Mouse (Mus musculus) midbrain, embryonic 13.5 days (tissue): ENCODE results near the gene Eef2kmt. TPM values are rescaled to one million over a fixed set of nuclear protein-coding genes. Genes with fewer than 3 reads are reported as not detected.

Experiments
- ATAC-seq: fragments of 200-750 bp; cut with Nextera tagmentation; 2 replicates; pipeline ENCODE4 v1.8.0; 2017; ENCODE audit warnings: mild to moderate bottlenecking, moderate TSS enrichment, moderate library complexity
- H3K27ac ChIP-seq: fragments of 300-500 bp; sonication (generic); 2 replicates; pipeline ENCODE4 v1.5.1; 2015; ENCODE audit warnings: inconsistent platforms, mild to moderate bottlenecking, moderate library complexity
- H3K27me3 ChIP-seq: fragments of 300-500 bp; sonication (generic); 2 replicates; pipeline ENCODE4 v1.6.1; 2015; ENCODE audit warnings: mild to moderate bottlenecking, inconsistent platforms
- H3K36me3 ChIP-seq: fragments of 300-500 bp; sonication (generic); 2 replicates; pipeline ENCODE4 v1.6.1; 2015; ENCODE audit warnings: mild to moderate bottlenecking, inconsistent platforms
- H3K4me1 ChIP-seq: fragments of 300-500 bp; sonication (generic); replicated peaks from 2 replicates; pipeline ENCODE4 v1.6.1; 2015; ENCODE audit warnings: inconsistent platforms
- H3K4me2 ChIP-seq: fragments of 300-500 bp; sonication (generic); replicated peaks from 2 replicates; pipeline ENCODE4 v1.6.1; 2015; ENCODE audit warnings: moderate library complexity, mild to moderate bottlenecking, inconsistent platforms
- H3K4me3 ChIP-seq: fragments of 300-500 bp; sonication (generic); replicated peaks from 2 replicates; pipeline ENCODE4 v1.5.1; 2015; ENCODE audit warnings: mild to moderate bottlenecking, inconsistent platforms
- H3K9ac ChIP-seq: fragments of 300-500 bp; sonication (generic); replicated peaks from 2 replicates; pipeline ENCODE4 v1.6.1; 2015; ENCODE audit warnings: mild to moderate bottlenecking, inconsistent platforms
- H3K9me3 ChIP-seq: fragments of 300-500 bp; sonication (generic); 2 replicates; pipeline ENCODE4 v1.6.1; 2016; ENCODE audit warnings: mild to moderate bottlenecking, inconsistent platforms
- WGBS: fragments of 180-500 bp; shearing (Covaris S2); methylation state at CpG from one replicate; pipeline ENCODE4 v1.1.7; 2015; 5-methylcytosine and 5-hydroxymethylcytosine counted together
- polyA plus RNA-seq: library from polyadenylated mRNA; unstranded; fragments of >200 nt; fragmentation: Nextera tagmentation; extraction: Ambion mirVana; gene quantifications from 2 replicates; pipeline ENCODE4 v1.2.1, GENCODE M21; 2015

Gene Eef2kmt
- 8.1 and 8.5 TPM in 2 replicates for polyA plus RNA-seq

DNA sequence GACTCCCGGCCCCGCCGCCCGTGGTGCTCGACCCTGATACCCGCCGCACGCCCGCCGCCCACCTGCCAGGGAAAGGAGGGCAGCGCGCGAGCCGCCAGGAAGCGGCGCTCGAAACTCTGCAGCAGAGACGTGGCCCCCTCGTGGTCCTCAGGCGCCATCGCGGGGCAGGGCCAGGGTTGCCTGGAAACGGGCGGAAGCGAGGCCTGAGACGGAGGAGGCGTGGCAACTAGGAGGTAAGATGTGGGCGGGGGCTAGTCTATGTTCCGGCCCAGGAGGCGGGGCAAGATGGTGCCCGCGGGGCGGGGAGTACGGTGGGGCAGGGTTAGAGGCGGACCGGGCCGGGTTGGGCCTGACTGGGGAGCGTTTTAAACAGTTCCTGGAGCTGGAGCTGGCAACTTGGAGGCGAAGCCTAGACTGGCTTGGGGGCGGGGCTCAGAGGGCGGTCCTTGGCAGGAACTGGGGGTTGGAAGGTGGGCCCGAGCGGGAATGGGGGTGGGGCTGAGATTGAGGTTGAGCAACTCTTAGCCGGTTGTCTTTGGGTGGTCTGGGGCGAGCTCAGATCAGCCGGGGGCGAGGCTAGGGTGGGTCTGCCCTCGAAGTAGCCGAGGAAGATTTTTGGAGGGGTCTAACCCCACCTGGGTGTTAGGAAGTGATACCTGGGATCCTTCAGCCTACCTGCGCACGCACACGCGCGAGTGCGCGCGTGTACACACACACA is at the start of gene Eef2kmt:
Eef2kmt (minus strand) TSS at position 205 of the 718 bp plus-strand sequence.
- H3K4me3 ChIP-seq, result peak within 1 kb of the TSS; percentile 56
- peak; percentile 96 for ATAC-seq
- H3K27ac ChIP-seq, result no peak within 1 kb of the TSS
- H3K4me2 ChIP-seq, result peak within 1 kb of the TSS; percentile 72
- no peaks in the 10 kb centered on the region for H3K9me3 ChIP-seq
- peaks cover 11% of the 10 kb centered on the region for H3K4me1 ChIP-seq
- peak within 1 kb of the TSS; percentile 67 for H3K9ac ChIP-seq
- no peaks in the 10 kb centered on the region for H3K27me3 ChIP-seq
- no peaks in the 10 kb centered on the region for H3K36me3 ChIP-seq
- WGBS, result 1% methylated on average over 57 of the region's 57 CpGs

DNA sequence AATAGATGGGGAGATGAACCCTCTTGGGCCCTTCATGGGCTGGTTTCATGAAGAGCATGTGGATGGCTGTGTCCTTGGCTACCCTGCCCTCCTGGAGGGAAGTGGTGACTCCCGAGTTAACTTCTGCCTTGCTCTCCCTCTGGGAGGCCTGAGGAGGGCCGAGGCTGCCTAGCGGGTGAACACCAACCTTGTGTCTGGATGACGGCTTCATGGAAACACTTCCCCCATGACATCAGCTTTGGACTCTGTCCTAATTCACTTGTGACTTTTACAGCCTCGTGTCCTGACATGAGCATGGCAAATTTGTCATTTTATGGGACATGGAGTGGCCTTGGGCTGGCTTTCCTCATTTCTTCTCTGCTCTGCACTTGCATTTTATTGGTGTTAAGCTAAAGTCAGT is 39.5 kb upstream of the Eef2kmt start:
- H3K4me2 ChIP-seq, result no peak overlapping the region
- 72% methylated on average over 5 of the region's 5 CpGs for WGBS
- ATAC-seq, result no peak

DNA sequence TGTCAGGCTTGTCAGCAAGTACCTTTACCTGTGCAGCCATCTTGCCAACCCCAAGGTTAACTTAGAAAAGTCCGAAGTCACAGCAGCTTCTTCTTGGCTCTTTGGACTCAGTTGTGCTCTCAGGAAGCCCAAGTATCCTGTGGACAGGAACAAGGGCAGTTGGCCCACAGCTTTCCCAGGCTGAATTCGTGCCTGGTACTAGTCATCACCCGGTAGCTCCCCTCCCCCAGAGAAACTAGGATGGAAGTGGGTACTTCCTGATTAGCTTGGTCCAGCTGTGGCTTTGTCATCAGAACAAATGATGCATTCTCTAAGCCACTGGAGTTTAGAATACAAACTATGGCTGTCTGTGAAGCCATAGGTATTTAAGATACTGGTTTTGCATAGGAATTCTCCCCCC is 29.6 kb upstream of the Eef2kmt start:
- H3K4me1 ChIP-seq, result no peaks in the 10 kb centered on the region
- 54% methylated on average over 3 of the region's 3 CpGs for WGBS
- no peak for ATAC-seq

More for the DNA sequence above, 39.5 kb upstream of the Eef2kmt start:
- H3K27me3 ChIP-seq, result no peaks in the 10 kb centered on the region
- H3K9me3 ChIP-seq, result no peaks in the 10 kb centered on the region
- no peak overlapping the region for H3K4me3 ChIP-seq
- H3K4me1 ChIP-seq, result no peaks in the 10 kb centered on the region
- H3K36me3 ChIP-seq, result no peaks in the 10 kb centered on the region
- no peak overlapping the region for H3K27ac ChIP-seq
- no peak overlapping the region for H3K9ac ChIP-seq

DNA sequence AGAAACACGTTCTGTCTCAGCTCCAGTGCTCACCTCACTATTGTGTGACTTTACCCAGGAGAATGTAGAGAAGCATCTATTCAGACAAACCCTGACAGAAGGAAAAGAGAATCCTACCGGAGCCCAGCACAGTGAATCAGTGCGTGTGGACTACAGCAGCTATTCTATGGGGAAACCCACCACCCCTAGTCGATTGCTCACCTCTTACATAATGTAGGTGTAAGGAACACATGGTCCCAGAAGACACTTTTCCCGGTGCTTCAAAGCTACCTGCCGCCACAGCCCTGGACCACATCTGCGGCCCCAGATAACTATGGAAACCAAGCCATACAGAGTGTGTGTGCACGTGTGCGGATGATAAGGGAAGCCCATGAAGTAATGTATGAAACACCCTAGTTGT is 26.9 kb upstream of the Eef2kmt start:
- Histone ChIP-seq H3K27me3 (no peaks in the 10 kb centered on the region), H3K4me3 (no peak overlapping the region), H3K4me1 (no peaks in the 10 kb centered on the region), H3K36me3 (no peaks in the 10 kb centered on the region), H3K9ac (no peak overlapping the region), H3K9me3 (no peaks in the 10 kb centered on the region), H3K27ac (no peak overlapping the region), H3K4me2 (no peak overlapping the region)
- 91% methylated on average over 9 of the region's 9 CpGs for WGBS
- no peak for ATAC-seq

More for the DNA sequence above, 29.6 kb upstream of the Eef2kmt start:
- H3K36me3 ChIP-seq, result no peaks in the 10 kb centered on the region
- H3K9ac ChIP-seq, result no peak overlapping the region
- H3K9me3 ChIP-seq, result no peaks in the 10 kb centered on the region
- H3K4me3 ChIP-seq, result no peak overlapping the region
- no peak overlapping the region for H3K4me2 ChIP-seq
- H3K27me3 ChIP-seq, result no peaks in the 10 kb centered on the region
- H3K27ac ChIP-seq, result no peak overlapping the region

DNA sequence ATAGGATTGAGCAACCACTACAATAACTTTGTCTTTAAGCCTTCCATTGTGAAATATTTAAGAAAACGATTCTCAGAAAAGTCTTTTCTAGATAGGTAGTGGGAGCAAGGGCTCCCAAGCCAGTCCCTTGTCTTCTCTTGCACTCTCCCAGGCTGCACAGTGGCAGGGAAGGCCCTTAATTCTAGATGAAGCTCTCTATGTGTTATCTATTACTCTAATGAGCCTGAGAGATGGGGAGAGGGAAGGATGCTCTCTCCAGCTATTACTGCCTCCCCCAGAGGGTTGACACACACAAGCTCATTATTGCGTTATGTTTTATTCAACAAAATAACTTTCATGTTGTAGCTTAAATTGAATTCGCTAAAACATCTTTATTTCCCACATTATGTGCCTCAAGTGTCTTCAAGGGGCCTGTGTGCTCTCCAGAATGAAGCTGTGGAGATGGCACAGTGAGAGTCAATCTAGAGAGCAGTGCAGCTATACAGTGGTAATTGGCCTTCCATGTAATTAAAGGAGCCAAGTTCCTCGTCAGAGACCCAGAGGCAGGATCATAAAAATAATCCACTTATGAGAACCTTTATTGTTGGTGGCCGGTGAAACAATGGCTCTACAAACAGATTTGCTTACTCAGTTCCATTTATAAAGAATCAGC is 23.9 kb upstream of the Eef2kmt start:
- no peak overlapping the region for H3K27ac ChIP-seq
- 77% methylated on average over 5 of the region's 5 CpGs for WGBS

DNA sequence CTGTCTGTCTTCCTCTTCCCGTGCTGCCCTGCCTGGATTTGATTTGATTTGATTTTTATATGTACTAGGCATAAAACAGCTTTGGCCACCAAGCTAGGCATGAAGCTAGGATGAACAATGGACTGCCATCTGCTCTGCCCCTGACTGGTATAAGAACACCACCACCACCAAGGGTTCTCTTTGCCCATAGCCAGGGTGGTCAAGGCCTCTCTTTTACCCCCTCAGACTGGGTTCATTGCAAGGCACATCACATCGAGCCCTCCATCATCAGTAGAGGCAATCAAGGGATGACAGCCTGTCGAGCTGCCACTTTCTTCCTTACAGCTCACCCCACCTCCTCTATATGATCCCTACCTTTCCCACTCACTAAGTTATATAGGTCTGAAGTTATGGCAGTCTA is 16.6 kb upstream of the Eef2kmt start:
- H3K4me1 ChIP-seq, result no peaks in the 10 kb centered on the region
- no peak overlapping the region for H3K4me3 ChIP-seq
- no peak overlapping the region for H3K9ac ChIP-seq
- no peaks in the 10 kb centered on the region for H3K9me3 ChIP-seq
- H3K4me2 ChIP-seq, result no peak overlapping the region
- WGBS, result 88% methylated on average over 3 of the region's 3 CpGs
- ATAC-seq, result no peak
- H3K36me3 ChIP-seq, result no peaks in the 10 kb centered on the region
- H3K27ac ChIP-seq, result no peak overlapping the region
- H3K27me3 ChIP-seq, result no peaks in the 10 kb centered on the region

More for the DNA sequence above, 23.9 kb upstream of the Eef2kmt start:
- no peak overlapping the region for H3K4me3 ChIP-seq
- H3K4me1 ChIP-seq, result no peaks in the 10 kb centered on the region
- no peak overlapping the region for H3K4me2 ChIP-seq
- H3K36me3 ChIP-seq, result no peaks in the 10 kb centered on the region
- no peaks in the 10 kb centered on the region for H3K9me3 ChIP-seq
- H3K9ac ChIP-seq, result no peak overlapping the region
- no peak for ATAC-seq
- no peaks in the 10 kb centered on the region for H3K27me3 ChIP-seq

DNA sequence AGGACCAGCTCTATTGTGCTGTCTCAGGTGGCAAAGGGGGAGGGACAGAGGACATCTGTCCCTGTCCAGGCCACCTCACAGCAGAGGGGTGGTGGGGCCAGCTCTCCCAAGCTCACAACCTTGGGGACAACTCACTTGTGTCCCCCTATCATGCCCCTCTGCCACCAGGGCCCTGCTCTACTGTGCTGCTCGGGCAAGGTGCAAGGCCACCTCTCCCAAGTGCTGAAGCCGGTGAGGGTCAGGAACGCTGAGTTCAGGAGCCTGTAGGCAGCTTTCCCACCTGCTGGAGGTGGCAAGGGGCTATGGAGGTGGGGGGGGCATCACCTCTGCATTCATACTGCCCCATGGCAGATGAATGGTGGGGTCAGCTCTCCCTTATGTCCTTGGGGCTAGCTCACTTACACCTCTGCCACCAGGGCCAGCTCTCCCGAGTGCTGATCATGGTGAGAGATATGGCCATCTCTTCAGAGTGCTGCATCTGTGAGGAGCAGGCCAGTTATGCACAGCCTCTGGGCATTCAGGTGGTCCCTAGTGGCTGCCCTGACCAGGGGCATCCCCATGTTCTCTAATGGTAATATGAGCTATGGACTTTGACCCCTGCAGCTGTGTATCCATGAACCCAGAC is 15.7 kb upstream of the Eef2kmt start:
- no peak overlapping the region for H3K27ac ChIP-seq
- H3K4me2 ChIP-seq, result no peak overlapping the region
- no peaks in the 10 kb centered on the region for H3K4me1 ChIP-seq
- no peak overlapping the region for H3K4me3 ChIP-seq
- no peak overlapping the region for H3K9ac ChIP-seq
- 94% methylated on average over 4 of the region's 4 CpGs for WGBS
- H3K9me3 ChIP-seq, result no peaks in the 10 kb centered on the region
- ATAC-seq, result no peak
- no peaks in the 10 kb centered on the region for H3K27me3 ChIP-seq
- H3K36me3 ChIP-seq, result no peaks in the 10 kb centered on the region

DNA sequence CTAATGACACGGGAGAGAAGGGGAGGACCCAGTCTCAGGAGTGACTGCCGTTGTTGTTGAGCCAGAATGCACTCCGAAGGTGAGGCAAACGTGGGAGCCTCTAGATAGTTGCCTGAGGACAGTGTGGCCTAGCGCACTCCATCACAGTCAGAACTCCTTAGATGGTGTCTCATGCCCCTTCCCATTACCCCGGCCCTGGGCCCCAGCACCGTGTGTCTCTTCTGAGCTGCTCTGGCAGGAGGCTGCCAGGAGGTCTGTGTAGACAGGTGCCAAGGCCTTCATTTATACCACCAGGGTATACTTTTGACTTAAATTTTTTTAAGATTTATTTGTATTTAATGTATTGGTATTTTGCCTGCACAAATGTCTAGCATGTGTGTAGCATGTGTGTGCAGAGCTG is 8.1 kb upstream of the Eef2kmt start:
- 90% methylated on average over 7 of the region's 7 CpGs for WGBS
- H3K27me3 ChIP-seq, result no peaks in the 10 kb centered on the region
- H3K36me3 ChIP-seq, result no peaks in the 10 kb centered on the region
- H3K4me1 ChIP-seq, result no peaks in the 10 kb centered on the region
- no peak overlapping the region for H3K4me3 ChIP-seq
- H3K9ac ChIP-seq, result no peak overlapping the region
- H3K27ac ChIP-seq, result no peak overlapping the region
- no peak for ATAC-seq
- no peak overlapping the region for H3K4me2 ChIP-seq
- H3K9me3 ChIP-seq, result peaks cover 4% of the 10 kb centered on the region; the same call in 1 of the 2 replicates

DNA sequence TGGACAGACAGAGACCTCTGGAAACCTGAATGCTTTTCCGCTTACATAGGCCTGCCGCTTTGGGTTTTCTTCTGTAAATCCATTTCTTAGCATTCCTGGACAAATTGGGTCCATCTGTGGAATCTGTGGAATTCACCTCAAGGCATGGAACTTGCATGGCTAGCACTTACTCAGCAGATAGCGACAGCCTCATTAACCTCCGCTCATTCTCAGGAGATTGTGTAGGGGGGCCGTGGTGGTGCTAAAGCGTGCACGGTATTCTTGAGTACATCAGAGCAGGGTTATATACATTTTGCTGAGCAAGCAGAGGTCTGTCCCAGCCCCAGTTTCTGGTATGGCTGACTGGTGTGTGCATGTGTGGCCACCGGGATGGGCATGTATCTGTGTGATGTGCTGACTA is 7.4 kb upstream of the Eef2kmt start:
- Histone ChIP-seq H3K4me1 (no peaks in the 10 kb centered on the region), H3K36me3 (no peaks in the 10 kb centered on the region), H3K9ac (no peak overlapping the region), H3K27ac (no peak overlapping the region), H3K27me3 (no peaks in the 10 kb centered on the region), H3K4me3 (no peak overlapping the region), H3K4me2 (no peak overlapping the region), H3K9me3 (peaks cover 4% of the 10 kb centered on the region; the same call in 1 of the 2 replicates)
- ATAC-seq, result no peak
- WGBS, result 89% methylated on average over 8 of the region's 8 CpGs

DNA sequence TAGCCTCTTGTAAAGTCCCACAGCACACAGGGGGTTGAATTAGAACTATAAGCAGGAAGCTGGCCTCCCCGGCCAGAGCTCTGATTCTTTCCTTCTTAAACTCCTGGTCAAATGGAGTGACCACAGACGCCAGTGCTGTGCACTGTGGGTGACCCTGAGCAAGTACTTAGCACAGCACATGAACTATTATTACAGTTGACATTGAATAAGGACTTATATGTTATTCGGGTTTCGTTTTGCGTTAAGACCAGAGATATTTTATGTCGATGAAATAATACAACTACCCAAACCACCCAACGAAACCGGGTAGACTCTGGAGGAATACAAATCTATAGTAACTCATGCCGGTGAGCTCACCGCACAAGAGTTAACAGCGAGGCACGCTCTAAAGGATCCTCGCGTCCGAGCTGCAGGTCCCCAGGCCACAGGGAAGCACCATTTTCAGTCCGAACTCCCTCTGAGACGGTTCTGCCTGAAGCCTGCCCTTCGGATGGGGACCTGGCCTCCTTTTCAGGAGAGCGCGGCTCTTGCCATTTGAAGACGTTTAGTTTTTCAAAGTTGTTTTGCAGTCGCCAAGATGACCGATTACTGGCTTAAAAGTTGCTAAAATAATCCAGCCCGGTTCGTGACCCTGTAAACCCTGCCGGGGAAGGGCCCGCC is 572 bp downstream of the Eef2kmt start:
- WGBS, result 2% methylated on average over 27 of the region's 27 CpGs
- H3K27me3 ChIP-seq, result no peaks in the 10 kb centered on the region
- H3K9ac ChIP-seq, result peak overlapping the region; percentile 67
- H3K36me3 ChIP-seq, result no peaks in the 10 kb centered on the region
- peak overlapping the region; percentile 56 for H3K4me3 ChIP-seq
- H3K27ac ChIP-seq, result no peak overlapping the region
- H3K9me3 ChIP-seq, result no peaks in the 10 kb centered on the region
- peak overlapping the region; percentile 72 for H3K4me2 ChIP-seq
- ATAC-seq, result peak; percentile 18
- H3K4me1 ChIP-seq, result peaks cover 11% of the 10 kb centered on the region

DNA sequence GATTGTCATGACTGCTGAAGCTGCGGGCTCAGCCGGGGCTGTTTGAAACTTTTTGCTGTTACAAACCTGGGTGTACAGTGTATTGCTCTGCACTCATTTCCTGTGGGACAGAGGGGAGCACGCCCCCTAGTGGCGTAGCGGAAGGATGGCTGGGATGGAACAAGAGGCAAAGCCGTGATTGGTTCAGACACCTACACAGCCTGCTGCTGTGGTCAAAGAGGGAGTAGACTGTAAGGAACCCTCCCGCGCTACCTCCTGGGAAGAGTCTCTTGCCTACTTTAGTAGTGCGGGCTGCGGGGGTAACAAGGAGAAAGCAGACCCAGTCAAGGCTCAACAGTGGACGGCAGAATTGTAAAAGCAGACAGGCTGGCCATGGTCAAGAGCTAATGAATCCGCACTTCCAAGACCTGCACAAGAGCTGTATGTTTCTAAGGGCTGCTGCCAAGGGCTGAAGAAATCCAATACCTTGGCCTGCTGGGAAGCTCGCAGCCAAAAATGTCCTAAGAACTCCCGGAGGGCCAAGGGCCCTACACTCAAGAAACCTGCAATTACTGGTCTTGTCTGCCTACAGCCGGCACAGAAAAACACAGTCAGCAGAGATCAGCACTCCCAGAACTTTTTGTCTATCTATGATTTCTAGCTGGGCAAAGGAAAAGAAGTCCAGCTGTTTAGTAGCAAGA is 1.3 kb downstream of the Eef2kmt start:
- WGBS, result 4% methylated on average over 15 of the region's 15 CpGs

More for the DNA sequence above, 1.3 kb downstream of the Eef2kmt start:
- Histone ChIP-seq H3K27me3 (no peaks in the 10 kb centered on the region), H3K4me2 (peak overlapping the region; percentile 72), H3K4me1 (peaks cover 11% of the 10 kb centered on the region), H3K27ac (no peak overlapping the region), H3K9me3 (no peaks in the 10 kb centered on the region), H3K9ac (no peak overlapping the region), H3K4me3 (peak overlapping the region; percentile 56), H3K36me3 (no peaks in the 10 kb centered on the region)
- ATAC-seq, result peak; percentile 10
